Mouse (Mus musculus) neural tube, embryonic 11.5 days (tissue): ENCODE measurements around the gene Olfr819. TPM values are rescaled to one million over a fixed set of nuclear protein-coding genes. Genes with fewer than 3 reads are reported as not detected.

Source experiments
- ATAC-seq: fragments of 200-750 bp; cut with Nextera tagmentation; 2 replicates; pipeline ENCODE4 v1.8.0; 2017; ENCODE audit warnings: moderate number of reproducible peaks, mild to moderate bottlenecking, moderate TSS enrichment, moderate library complexity; ENCODE audit not compliant: insufficient read depth, low FRiP score, low TSS enrichment
- DNase-seq: peaks from one replicate; pipeline ENCODE4 v3.0.0-alpha.2; 2015; ENCODE audit warnings: low spot score
- H3K27ac ChIP-seq: fragments of 300-500 bp; sonication (generic); 2 replicates; pipeline ENCODE4 v1.5.1; 2014; ENCODE audit warnings: low read depth, mild to moderate bottlenecking, low read length
- H3K27me3 ChIP-seq: fragments of 300-500 bp; sonication (generic); 2 replicates; pipeline ENCODE4 v1.6.1; 2014; ENCODE audit warnings: mild to moderate bottlenecking, low read length, mixed read lengths; ENCODE audit not compliant: control insufficient read depth, insufficient read depth
- H3K36me3 ChIP-seq: fragments of 300-500 bp; sonication (generic); 2 replicates; pipeline ENCODE4 v1.6.1; 2014; ENCODE audit warnings: mild to moderate bottlenecking, low read length, moderate library complexity, mixed read lengths; ENCODE audit not compliant: control insufficient read depth, insufficient read depth
- H3K4me1 ChIP-seq: fragments of 300-500 bp; sonication (generic); 2 replicates; pipeline ENCODE4 v1.6.1; 2014; ENCODE audit warnings: low read length, mixed read lengths; ENCODE audit not compliant: control insufficient read depth, insufficient read depth
- H3K4me2 ChIP-seq: fragments of 300-500 bp; sonication (generic); 2 replicates; pipeline ENCODE4 v1.6.1; 2014; ENCODE audit warnings: low read depth, mild to moderate bottlenecking, moderate library complexity
- H3K4me3 ChIP-seq: fragments of 300-500 bp; sonication (generic); 2 replicates; pipeline ENCODE4 v1.5.1; 2014; ENCODE audit warnings: low read depth, low read length
- H3K9ac ChIP-seq: fragments of 300-500 bp; sonication (generic); 2 replicates; pipeline ENCODE4 v1.6.1; 2014; ENCODE audit warnings: mild to moderate bottlenecking, low read length
- H3K9me3 ChIP-seq: fragments of 300-500 bp; sonication (generic); 2 replicates; pipeline ENCODE4 v1.6.1; 2016; ENCODE audit warnings: low read length; ENCODE audit not compliant: control insufficient read depth
- WGBS: fragments of 180-500 bp; shearing (Covaris S2); extraction: QIAGEN DNeasy Blood & Tissue Kit; methylation state at CpG from one replicate; pipeline ENCODE4 v1.1.7; 2014; 5-methylcytosine and 5-hydroxymethylcytosine counted together
- polyA plus RNA-seq: library from polyadenylated mRNA; unstranded; fragments of >200 nt; fragmentation: Nextera tagmentation; extraction: Ambion mirVana; gene quantifications from 2 replicates; pipeline ENCODE4 v1.2.1, GENCODE M21; 2014

The Olfr819 gene
- polyA plus RNA-seq, 1 experiment from 2014 or later: not detected

DNA sequence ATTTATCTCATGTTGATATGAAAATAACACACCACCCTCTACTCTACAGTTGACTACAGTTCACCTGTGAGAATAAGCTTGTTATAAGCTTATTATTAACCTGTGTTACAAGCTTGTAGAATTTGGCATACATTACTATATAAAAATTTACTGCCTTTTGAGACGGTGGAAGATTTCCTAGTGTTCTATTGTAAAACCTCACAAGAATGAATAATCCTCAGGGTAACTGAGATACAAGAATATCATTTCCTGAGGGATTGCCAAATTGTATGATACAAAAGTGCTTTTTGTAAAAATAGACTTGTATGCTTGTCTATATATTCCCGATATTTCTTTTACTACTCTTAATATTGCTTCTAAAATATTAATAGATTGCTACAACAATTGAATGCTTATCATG, 18.1 kb downstream of the Olfr819 start, which contains the start of gene Olfr818:
Olfr818 (minus strand) TSS at position 101 of the 400 bp plus-strand sequence.
- H3K9ac ChIP-seq: no peak within 1 kb of the TSS
- WGBS: 92% methylated on average over 2 of the region's 2 CpGs
- no peak within 1 kb of the TSS for H3K4me2 ChIP-seq
- no peaks in the 10 kb centered on the region for H3K27me3 ChIP-seq
- ATAC-seq (no peak), DNase-seq (no peak)
- H3K9me3 ChIP-seq: no peaks in the 10 kb centered on the region
- H3K27ac ChIP-seq: no peak within 1 kb of the TSS
- H3K4me3 ChIP-seq: no peak within 1 kb of the TSS
- no peaks in the 10 kb centered on the region for H3K36me3 ChIP-seq
- H3K4me1 ChIP-seq: no peaks in the 10 kb centered on the region

DNA sequence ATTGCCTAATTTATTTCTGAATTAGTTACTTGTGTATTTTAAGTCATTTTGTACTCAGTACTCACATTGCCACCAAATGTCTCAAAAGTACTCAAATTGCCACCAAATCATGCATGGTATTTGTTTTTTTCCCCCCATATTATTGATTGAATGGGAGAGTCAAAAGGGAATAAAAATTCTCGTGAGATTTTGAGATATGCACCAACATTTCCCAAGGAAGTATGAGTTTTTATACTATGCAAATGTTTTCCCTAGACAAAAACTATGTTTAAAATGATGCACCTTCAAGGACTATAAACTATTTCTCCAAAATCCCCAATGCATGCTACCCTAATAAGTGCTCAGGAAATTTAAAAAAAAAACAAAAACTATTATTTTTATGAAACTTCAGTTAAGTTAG, 51.6 kb downstream of the Olfr819 start, which contains the start of gene Olfr816:
Olfr816 (minus strand) TSS at position 101 of the 400 bp plus-strand sequence.
- Histone ChIP-seq H3K9me3 (no peaks in the 10 kb centered on the region), H3K27me3 (no peaks in the 10 kb centered on the region), H3K4me2 (no peak within 1 kb of the TSS), H3K27ac (no peak within 1 kb of the TSS), H3K9ac (no peak within 1 kb of the TSS), H3K4me3 (no peak within 1 kb of the TSS), H3K36me3 (no peaks in the 10 kb centered on the region), H3K4me1 (no peaks in the 10 kb centered on the region)
- DNase-seq: no peak
- no peak for ATAC-seq
- WGBS: 69% methylated on average over 1 of the region's 1 CpGs

Other genes with a start within 250 kb of the Olfr819 start
- not detected in 2 replicates for gene Olfr805, start 237.9 kb downstream of the Olfr819 start, polyA plus RNA-seq
- not detected in 2 replicates for gene Olfr806, start 225.3 kb downstream of the Olfr819 start, polyA plus RNA-seq
- gene Olfr807, start 209.5 kb downstream of the Olfr819 start, polyA plus RNA-seq: not detected in 2 replicates
- gene Olfr808, start 201.8 kb downstream of the Olfr819 start, polyA plus RNA-seq: not detected in 2 replicates
- gene Olfr809, start 192.6 kb downstream of the Olfr819 start, polyA plus RNA-seq: not detected in 2 replicates
- not detected in 2 replicates for gene Olfr810, start 172.3 kb downstream of the Olfr819 start, polyA plus RNA-seq
- not detected in 2 replicates for gene Olfr811, start 162.9 kb downstream of the Olfr819 start, polyA plus RNA-seq
- gene Olfr812, start 121.2 kb downstream of the Olfr819 start, polyA plus RNA-seq: not detected in 2 replicates
- gene Olfr813, start 111.9 kb downstream of the Olfr819 start, polyA plus RNA-seq: not detected in 2 replicates
- not detected in 2 replicates for gene Olfr814, start 87.4 kb downstream of the Olfr819 start, polyA plus RNA-seq
- not detected in 2 replicates for gene Olfr815, start 61.4 kb downstream of the Olfr819 start, polyA plus RNA-seq
- not detected in 2 replicates for gene Olfr816, start 51.7 kb downstream of the Olfr819 start, polyA plus RNA-seq
- gene Olfr818, start 18.2 kb downstream of the Olfr819 start, polyA plus RNA-seq: not detected in 2 replicates
- gene Olfr247, start 8.9 kb upstream of the Olfr819 start, polyA plus RNA-seq: not detected in 2 replicates
- gene Gm10310, start 17.8 kb upstream of the Olfr819 start, polyA plus RNA-seq: not detected in 2 replicates
- not detected in 2 replicates for gene Olfr820, start 45.4 kb upstream of the Olfr819 start, polyA plus RNA-seq
- not detected in 2 replicates for gene Olfr821, start 63.1 kb upstream of the Olfr819 start, polyA plus RNA-seq
- not detected in 2 replicates for gene Olfr822, start 103.9 kb upstream of the Olfr819 start, polyA plus RNA-seq
- gene Olfr823, start 148.1 kb upstream of the Olfr819 start, polyA plus RNA-seq: not detected in 2 replicates
- gene Olfr824, start 162.7 kb upstream of the Olfr819 start, polyA plus RNA-seq: not detected in 2 replicates
- gene Olfr825, start 199.5 kb upstream of the Olfr819 start, polyA plus RNA-seq: not detected in 2 replicates
- not detected in 2 replicates for gene Olfr826, start 216.9 kb upstream of the Olfr819 start, polyA plus RNA-seq
- not detected in 2 replicates for gene Olfr827, start 247.1 kb upstream of the Olfr819 start, polyA plus RNA-seq